Mouse (Mus musculus) neural tube, embryonic 15.5 days (tissue): ENCODE measurements around the gene Pex7. TPM values are rescaled to one million over a fixed set of nuclear protein-coding genes. Genes with fewer than 3 reads are reported as not detected.

Experiments used
- ATAC-seq: fragments of 200-750 bp; cut with Nextera tagmentation; 2 replicates; pipeline ENCODE4 v1.8.0; 2017; ENCODE audit warnings: mild to moderate bottlenecking, moderate TSS enrichment, moderate library complexity; ENCODE audit not compliant: low FRiP score
- H3K27ac ChIP-seq: fragments of 300-500 bp; sonication (generic); replicated peaks from 2 replicates; pipeline ENCODE4 v1.5.1; 2015; ENCODE audit warnings: mild to moderate bottlenecking, inconsistent platforms
- H3K27me3 ChIP-seq: fragments of 300-500 bp; sonication (generic); replicated peaks from 2 replicates; pipeline ENCODE4 v1.6.1; 2015; ENCODE audit warnings: inconsistent platforms
- H3K36me3 ChIP-seq: fragments of 300-500 bp; sonication (generic); 2 replicates; pipeline ENCODE4 v1.6.1; 2015; ENCODE audit warnings: inconsistent platforms
- H3K4me1 ChIP-seq: fragments of 300-500 bp; sonication (generic); 2 replicates; pipeline ENCODE4 v1.6.1; 2015; ENCODE audit warnings: inconsistent platforms
- H3K4me2 ChIP-seq: fragments of 300-500 bp; sonication (generic); 2 replicates; pipeline ENCODE4 v1.6.1; 2015; ENCODE audit warnings: inconsistent platforms, mild to moderate bottlenecking, moderate library complexity
- H3K4me3 ChIP-seq: fragments of 300-500 bp; sonication (generic); replicated peaks from 2 replicates; pipeline ENCODE4 v1.5.1; 2015; ENCODE audit warnings: mild to moderate bottlenecking, inconsistent platforms
- H3K9ac ChIP-seq: fragments of 300-500 bp; sonication (generic); replicated peaks from 2 replicates; pipeline ENCODE4 v1.6.1; 2015; ENCODE audit warnings: mild to moderate bottlenecking, inconsistent platforms
- H3K9me3 ChIP-seq: fragments of 300-500 bp; sonication (generic); replicated peaks from 2 replicates; pipeline ENCODE4 v1.6.1; 2016; ENCODE audit warnings: inconsistent platforms
- WGBS: fragments of 180-500 bp; shearing (Covaris S2); methylation state at CpG from one replicate; pipeline ENCODE4 v1.1.7; 2015; ENCODE audit warnings: mixed read lengths; 5-methylcytosine and 5-hydroxymethylcytosine counted together
- polyA plus RNA-seq: library from polyadenylated mRNA; unstranded; fragments of >200 nt; fragmentation: Nextera tagmentation; extraction: Ambion mirVana; gene quantifications from 2 replicates; pipeline ENCODE4 v1.2.1, GENCODE M21; 2015

The Pex7 gene
- polyA plus RNA-seq, 1 experiment from 2014 or later = 34.0 TPM

- H3K27me3 ChIP-seq = peaks cover 3% of the 10 kb centered on the region; the same call in 1 of the 2 replicates
- no peak overlapping the region for H3K4me3 ChIP-seq
- no peaks in the 10 kb centered on the region for H3K36me3 ChIP-seq
- no peaks in the 10 kb centered on the region for H3K9me3 ChIP-seq
- no peak for ATAC-seq
- H3K9ac ChIP-seq = no peak overlapping the region
- no peak overlapping the region for H3K4me2 ChIP-seq
- H3K4me1 ChIP-seq = no peaks in the 10 kb centered on the region
- 84% methylated on average over 9 of the region's 9 CpGs for WGBS
- no peak overlapping the region for H3K27ac ChIP-seq
Measured at GRCm38 (mm10) chr10:19941914-19942313, 34.4 kb upstream of the Pex7 start.

- no peak overlapping the region for H3K27ac ChIP-seq
- no peaks in the 10 kb centered on the region for H3K36me3 ChIP-seq
- H3K9me3 ChIP-seq = no peaks in the 10 kb centered on the region
- H3K27me3 ChIP-seq = peaks cover 5% of the 10 kb centered on the region; the same call in 1 of the 2 replicates
- H3K4me1 ChIP-seq = no peaks in the 10 kb centered on the region
- no peak overlapping the region for H3K9ac ChIP-seq
- no peak overlapping the region for H3K4me3 ChIP-seq
- no peak overlapping the region for H3K4me2 ChIP-seq
- ATAC-seq = no peak
- 73% methylated on average over 6 of the region's 6 CpGs for WGBS
Measured at GRCm38 (mm10) chr10:19941063-19941462, 33.6 kb upstream of the Pex7 start.

GRCm38 (mm10) chr10:19940626-19941025, 33.1 kb upstream of the Pex7 start:
- WGBS = 90% methylated on average over 8 of the region's 8 CpGs

GRCm38 (mm10) chr10:19940127-19940526, 32.6 kb upstream of the Pex7 start:
- peaks cover 4% of the 10 kb centered on the region for H3K4me1 ChIP-seq
- H3K27me3 ChIP-seq = peaks cover 11% of the 10 kb centered on the region; the same call in 1 of the 2 replicates
- H3K4me2 ChIP-seq = no peak overlapping the region
- H3K9me3 ChIP-seq = no peaks in the 10 kb centered on the region
- no peak overlapping the region for H3K9ac ChIP-seq
- ATAC-seq = no peak
- no peak overlapping the region for H3K27ac ChIP-seq
- no peaks in the 10 kb centered on the region for H3K36me3 ChIP-seq
- WGBS = 90% methylated on average over 7 of the region's 7 CpGs
- no peak overlapping the region for H3K4me3 ChIP-seq

More at GRCm38 (mm10) chr10:19940626-19941025, 33.1 kb upstream of the Pex7 start:
- Histone ChIP-seq H3K4me1 (no peaks in the 10 kb centered on the region), H3K9me3 (no peaks in the 10 kb centered on the region), H3K36me3 (no peaks in the 10 kb centered on the region), H3K27me3 (peaks cover 9% of the 10 kb centered on the region; the same call in 1 of the 2 replicates), H3K9ac (no peak overlapping the region), H3K4me2 (no peak overlapping the region), H3K4me3 (no peak overlapping the region), H3K27ac (no peak overlapping the region)
- ATAC-seq = no peak

- H3K4me1 ChIP-seq = peaks cover 12% of the 10 kb centered on the region
- H3K4me2 ChIP-seq = no peak overlapping the region
- WGBS = 67% methylated on average over 8 of the region's 8 CpGs
- H3K9ac ChIP-seq = no peak overlapping the region
- no peak overlapping the region for H3K27ac ChIP-seq
- H3K36me3 ChIP-seq = no peaks in the 10 kb centered on the region
- H3K27me3 ChIP-seq = peaks cover 11% of the 10 kb centered on the region; the same call in 1 of the 2 replicates
- no peak overlapping the region for H3K4me3 ChIP-seq
- no peak for ATAC-seq
- no peaks in the 10 kb centered on the region for H3K9me3 ChIP-seq
Measured at GRCm38 (mm10) chr10:19939282-19939705, 31.8 kb upstream of the Pex7 start.

- ATAC-seq = no peak
- Histone ChIP-seq H3K9ac (no peak overlapping the region), H3K27me3 (peaks cover 11% of the 10 kb centered on the region; the same call in 1 of the 2 replicates), H3K27ac (no peak overlapping the region), H3K4me2 (no peak overlapping the region), H3K4me3 (no peak overlapping the region), H3K4me1 (peaks cover 13% of the 10 kb centered on the region), H3K36me3 (no peaks in the 10 kb centered on the region), H3K9me3 (no peaks in the 10 kb centered on the region)
- WGBS = 73% methylated on average over 6 of the region's 6 CpGs
Measured at GRCm38 (mm10) chr10:19938738-19939137, 31.2 kb upstream of the Pex7 start.

GRCm38 (mm10) chr10:19936961-19937708, 29.6 kb upstream of the Pex7 start:
- Histone ChIP-seq H3K4me3 (no peak overlapping the region), H3K27me3 (peaks cover 16% of the 10 kb centered on the region), H3K27ac (no peak overlapping the region), H3K9me3 (no peaks in the 10 kb centered on the region), H3K4me2 (peak overlapping the region; percentile 19; the same call in 1 of the 2 replicates), H3K9ac (no peak overlapping the region), H3K4me1 (peaks cover 23% of the 10 kb centered on the region), H3K36me3 (no peaks in the 10 kb centered on the region)
- ATAC-seq = no peak
- 58% methylated on average over 9 of the region's 9 CpGs for WGBS

- Histone ChIP-seq H3K4me3 (no peak overlapping the region), H3K27ac (no peak overlapping the region), H3K9ac (no peak overlapping the region), H3K9me3 (no peaks in the 10 kb centered on the region), H3K4me2 (peak overlapping the region; percentile 98; the same call in 1 of the 2 replicates), H3K4me1 (peaks cover 23% of the 10 kb centered on the region), H3K36me3 (no peaks in the 10 kb centered on the region), H3K27me3 (peaks cover 19% of the 10 kb centered on the region)
- ATAC-seq = no peak
- WGBS = 44% methylated on average over 4 of the region's 4 CpGs
Measured at GRCm38 (mm10) chr10:19935821-19936367, 28.4 kb upstream of the Pex7 start.

- peaks cover 23% of the 10 kb centered on the region for H3K4me1 ChIP-seq
- peak overlapping the region; percentile 78 for H3K4me3 ChIP-seq
- WGBS = 4% methylated on average over 10 of the region's 10 CpGs
- H3K27ac ChIP-seq = no peak overlapping the region
- no peaks in the 10 kb centered on the region for H3K9me3 ChIP-seq
- peak overlapping the region; percentile 75; the same call in 1 of the 2 replicates for H3K9ac ChIP-seq
- H3K27me3 ChIP-seq = peaks cover 24% of the 10 kb centered on the region
- H3K4me2 ChIP-seq = peak overlapping the region; percentile 98
- ATAC-seq = no peak
- H3K36me3 ChIP-seq = no peaks in the 10 kb centered on the region
Measured at GRCm38 (mm10) chr10:19935295-19935623, 27.8 kb upstream of the Pex7 start.

- H3K36me3 ChIP-seq = no peaks in the 10 kb centered on the region
- H3K27me3 ChIP-seq = peaks cover 24% of the 10 kb centered on the region
- H3K4me3 ChIP-seq = peak within 1 kb of the TSS; percentile 78
- H3K9me3 ChIP-seq = no peaks in the 10 kb centered on the region
- H3K4me1 ChIP-seq = peaks cover 23% of the 10 kb centered on the region
- peak; percentile 80 for ATAC-seq
- under 1% methylated on average over 75 of the region's 95 CpGs for WGBS
- peak within 1 kb of the TSS; percentile 84 for H3K27ac ChIP-seq
- H3K4me2 ChIP-seq = peak within 1 kb of the TSS; percentile 98
- peak within 1 kb of the TSS; percentile 75 for H3K9ac ChIP-seq
Measured at GRCm38 (mm10) chr10:19934384-19935294, 27.1 kb upstream of the Pex7 start, which contains the start of gene Map3k5. Gene Map3k5 (plus strand): TSS chr10:19934472.
